Mouse (Mus musculus): ENCODE measurements around the gene Vmn1r67.

Gene Vmn1r67

GRCm38 (mm10) chr7:10443031-10443430 lies at the start of gene Vmn1r67:
Gene Vmn1r67 (plus strand): TSS chr7:10443331.
- in situ Hi-C loops (cut with MboI, MseI) = no loop called here

GRCm38 (mm10) chr7:10458166-10458565 lies 15.0 kb downstream of the Vmn1r67 start:
- in situ Hi-C loops (cut with MboI, MseI) = no loop called here

DNA sequence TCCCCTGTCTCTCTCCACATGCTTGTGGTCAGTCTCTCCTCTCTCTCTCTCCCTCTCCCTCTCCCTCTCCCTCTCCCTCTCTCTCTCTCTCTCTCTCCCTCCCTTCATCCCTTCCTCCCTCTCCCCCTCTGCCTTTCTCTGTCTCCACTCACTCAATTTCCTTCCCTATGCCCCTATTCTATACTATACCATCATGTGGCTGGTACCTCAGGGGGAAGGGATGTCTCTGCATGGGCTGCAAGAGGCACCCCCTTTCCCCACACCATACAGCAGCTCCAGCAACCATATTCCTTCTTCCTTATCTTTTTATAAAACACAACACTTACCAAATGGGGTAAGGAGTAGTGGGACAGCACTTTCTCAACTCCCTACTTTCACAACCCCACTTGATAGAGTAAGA lies 36.7 kb downstream of the Vmn1r67 start:
- in situ Hi-C loops (cut with MboI, MseI) = no loop called here

DNA sequence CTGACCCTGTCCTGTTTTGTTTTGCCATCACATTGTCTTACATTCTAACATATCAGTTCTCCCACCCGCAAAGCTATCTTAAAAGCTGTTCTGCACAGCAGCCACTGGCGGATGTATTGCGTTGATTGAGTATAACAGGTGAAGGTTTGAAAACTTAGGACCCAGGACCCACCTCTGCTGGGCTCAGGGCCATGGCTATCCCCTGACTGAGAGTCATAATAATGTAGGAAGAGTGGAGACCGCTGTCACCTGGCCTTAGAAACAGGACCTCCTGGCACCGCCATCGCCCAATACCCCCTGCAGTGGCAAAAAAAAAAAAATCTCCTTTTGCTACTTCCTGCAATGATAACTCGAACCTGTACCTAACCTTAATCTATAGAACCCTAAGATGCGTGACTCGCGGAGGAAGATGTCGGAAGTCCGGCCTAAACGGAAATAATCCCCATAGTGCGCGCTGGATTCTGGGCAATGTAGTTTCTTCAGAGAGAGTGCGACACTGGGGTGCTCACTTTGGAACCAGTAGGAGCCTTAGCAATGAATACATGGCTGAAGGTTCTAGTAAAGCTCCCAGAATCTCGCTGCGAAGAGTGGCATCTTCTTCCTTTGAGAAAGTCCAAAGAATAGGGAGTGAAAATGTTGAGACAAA lies 37.6 kb downstream of the Vmn1r67 start:
- in situ Hi-C loops (cut with MboI, MseI) = no loop called here

GRCm38 (mm10) chr7:10494786-10495521 lies 51.8 kb downstream of the Vmn1r67 start, which contains the start of gene Zik1:
Gene Zik1 (minus strand): TSS chr7:10495394.
- in situ Hi-C loops (cut with MboI, MseI) = no loop called here

GRCm38 (mm10) chr7:10495578-10495977 lies 52.4 kb downstream of the Vmn1r67 start:
- in situ Hi-C loops (cut with MboI, MseI) = no loop called here
